Mouse (Mus musculus) intestine, embryonic 14.5 days (tissue): ENCODE data around the gene Gm5269. TPM values are rescaled to one million over a fixed set of nuclear protein-coding genes. Genes with fewer than 3 reads are reported as not detected.

Experiments used
- ATAC-seq: fragments of 200-750 bp; cut with Nextera tagmentation; replicated peaks from 2 replicates; pipeline ENCODE4 v1.8.0; 2017; ENCODE audit warnings: low read depth, moderate number of reproducible peaks, moderate TSS enrichment, moderate library complexity; ENCODE audit not compliant: low FRiP score, low TSS enrichment
- DNase-seq: peaks from one replicate; pipeline ENCODE4 v3.0.0-alpha.2; 2018; ENCODE audit warnings: low spot score
- H3K27ac ChIP-seq: fragments of 300-500 bp; sonication (generic); 2 replicates; pipeline ENCODE4 v1.5.1; 2014; ENCODE audit warnings: low read depth, mild to moderate bottlenecking, control low read depth
- H3K27me3 ChIP-seq: fragments of 300-500 bp; sonication (generic); replicated peaks from 2 replicates; pipeline ENCODE4 v1.6.1; 2014; ENCODE audit warnings: low read length, control low read depth; ENCODE audit not compliant: control insufficient read depth, insufficient read depth
- H3K36me3 ChIP-seq: fragments of 300-500 bp; sonication (generic); 2 replicates; pipeline ENCODE4 v1.6.1; 2014; ENCODE audit warnings: low read length, control low read depth; ENCODE audit not compliant: control insufficient read depth, insufficient read depth
- H3K4me1 ChIP-seq: fragments of 300-500 bp; sonication (generic); replicated peaks from 2 replicates; pipeline ENCODE4 v1.6.1; 2014; ENCODE audit warnings: low read length, control low read depth, mixed read lengths; ENCODE audit not compliant: control insufficient read depth, insufficient read depth
- H3K4me2 ChIP-seq: fragments of 300-500 bp; sonication (generic); 2 replicates; pipeline ENCODE4 v1.6.1; 2014; ENCODE audit warnings: low read length
- H3K4me3 ChIP-seq: fragments of 300-500 bp; sonication (generic); 2 replicates; pipeline ENCODE4 v1.5.1; 2014; ENCODE audit warnings: low read depth, low read length, control low read depth, mixed read lengths
- H3K9ac ChIP-seq: fragments of 300-500 bp; sonication (generic); 2 replicates; pipeline ENCODE4 v1.6.1; 2014; ENCODE audit warnings: mild to moderate bottlenecking, low read length
- H3K9me3 ChIP-seq: fragments of 300-500 bp; sonication (generic); 2 replicates; pipeline ENCODE4 v1.6.1; 2016; ENCODE audit warnings: low read length, control low read depth; ENCODE audit not compliant: control insufficient read depth
- WGBS: fragments of 180-500 bp; shearing (Covaris S2); extraction: QIAGEN DNeasy Blood & Tissue Kit; methylation state at CpG from one replicate; pipeline ENCODE4 v1.1.7; 2014; 5-methylcytosine and 5-hydroxymethylcytosine counted together
- polyA plus RNA-seq: library from polyadenylated mRNA; unstranded; fragments of >200 nt; fragmentation: Nextera tagmentation; extraction: Ambion mirVana; gene quantifications from 2 replicates; pipeline ENCODE4 v1.2.1, GENCODE M21; 2014

The Gm5269 gene
- polyA plus RNA-seq, 1 experiment from 2014 or later = not detected

GRCm38 (mm10) chr1:45863641-45864040, 26.4 kb downstream of the Gm5269 start:
- Histone ChIP-seq H3K27me3 (no peaks in the 10 kb centered on the region), H3K36me3 (no peaks in the 10 kb centered on the region), H3K4me1 (peaks cover 50% of the 10 kb centered on the region), H3K4me2 (no peak overlapping the region), H3K27ac (no peak overlapping the region), H3K9me3 (no peaks in the 10 kb centered on the region), H3K4me3 (no peak overlapping the region), H3K9ac (no peak overlapping the region)
- no peak for ATAC-seq
- 91% methylated on average over 3 of the region's 3 CpGs for WGBS
- DNase-seq = no peak

- H3K4me3 ChIP-seq = no peak overlapping the region
- no peak for DNase-seq
Measured at GRCm38 (mm10) chr1:45861162-45861561, 28.9 kb downstream of the Gm5269 start.

GRCm38 (mm10) chr1:45860349-45860748, 29.7 kb downstream of the Gm5269 start:
- ATAC-seq = no peak
- DNase-seq = no peak
- no peak overlapping the region for H3K4me3 ChIP-seq

More at GRCm38 (mm10) chr1:45861162-45861561, 28.9 kb downstream of the Gm5269 start:
- Histone ChIP-seq H3K9me3 (no peaks in the 10 kb centered on the region), H3K36me3 (no peaks in the 10 kb centered on the region), H3K4me2 (no peak overlapping the region), H3K27me3 (no peaks in the 10 kb centered on the region), H3K27ac (0 out of 2 replicates have a peak overlapping the region, but pooled peaks have one; percentile 7), H3K9ac (no peak overlapping the region), H3K4me1 (peaks cover 27% of the 10 kb centered on the region)
- no peak for ATAC-seq

GRCm38 (mm10) chr1:45858038-45858437, 32.0 kb downstream of the Gm5269 start:
- Histone ChIP-seq H3K4me1 (peaks cover 11% of the 10 kb centered on the region), H3K9me3 (no peaks in the 10 kb centered on the region), H3K27ac (no peak overlapping the region), H3K4me3 (no peak overlapping the region), H3K9ac (no peak overlapping the region), H3K4me2 (no peak overlapping the region), H3K36me3 (no peaks in the 10 kb centered on the region), H3K27me3 (no peaks in the 10 kb centered on the region)
- WGBS = 81% methylated on average over 1 of the region's 1 CpGs
- DNase-seq (no peak), ATAC-seq (no peak)

More at GRCm38 (mm10) chr1:45860349-45860748, 29.7 kb downstream of the Gm5269 start:
- Histone ChIP-seq H3K4me2 (peak overlapping the region; percentile 4; the same call in 1 of the 2 replicates), H3K36me3 (no peaks in the 10 kb centered on the region), H3K4me1 (peaks cover 20% of the 10 kb centered on the region), H3K27me3 (no peaks in the 10 kb centered on the region), H3K27ac (peak overlapping the region; percentile 57), H3K9me3 (no peaks in the 10 kb centered on the region), H3K9ac (no peak overlapping the region)
- WGBS = 25% methylated on average over 5 of the region's 5 CpGs

- Histone ChIP-seq H3K36me3 (no peaks in the 10 kb centered on the region), H3K27me3 (no peaks in the 10 kb centered on the region), H3K27ac (no peak overlapping the region), H3K9me3 (no peaks in the 10 kb centered on the region), H3K4me3 (no peak overlapping the region), H3K4me2 (no peak overlapping the region), H3K4me1 (no peaks in the 10 kb centered on the region), H3K9ac (no peak overlapping the region)
- WGBS = 88% methylated on average over 1 of the region's 1 CpGs
- no peak for ATAC-seq
- no peak for DNase-seq
Measured at GRCm38 (mm10) chr1:45845466-45845865, 44.6 kb downstream of the Gm5269 start.

Other genes starting within 250 kb of the Gm5269 start
- gene Wdr75, start 95.1 kb downstream of the Gm5269 start, polyA plus RNA-seq = 80.2 and 89.0 TPM in 2 replicates
- 109 and 120 TPM in 2 replicates for gene Slc40a1, start 36.2 kb upstream of the Gm5269 start, polyA plus RNA-seq
- 1.8 and 2.1 TPM in 2 replicates for gene Dnah7b, start 176.0 kb upstream of the Gm5269 start, polyA plus RNA-seq